9 mouse cellular contexts compared by ENCODE assay signal in genomic region chr2:91065544-91065943, GRCm38 (mm10). TPM values are rescaled to one million over a fixed set of nuclear protein-coding genes. Genes with fewer than 3 reads are reported as not detected.
DNase-seq lines count a peak whose midpoint lies in the region; ATAC-seq and TF ChIP-seq lines count a peak whose summit lies in the region.
"Had no signal": no experiment of that assay in that cellular context is flagged by ENCODE, and none has a peak within 500 bp of the region (broad histone marks: within the 10 kb centered on the region; RNA-seq: fewer than 3 reads in every experiment).

No protein-coding gene starts in this region.

- ATAC-seq in heart, embryonic 12.5 days (ENCODE audit: insufficient number of reproducible peaks, low FRiP score), result no peak

- peak; percentile 48 to 60 for DNase-seq in heart, adult 18-20 months
- no peak for DNase-seq in testis, postnatal 14 days (ENCODE audit: low spot score)
- DNase-seq in cerebellum, postnatal 36 days, result peak; percentile 38 to 39
- DNase-seq in layer of hippocampus, adult 9-11 months, result peak; percentile 55
- no peak for DNase-seq in c-Kit-positive CD71-positive TER-119-positive erythroid progenitor cells, embryonic 14.5 days (ENCODE audit: low spot score)

- TF ChIP-seq CTCF in testis, adult 2 months (IDR thresholded peaks at IDR 0.05; ENCODE audit: control insufficient read depth, insufficient read depth, insufficient replicate concordance, low read depth, low read length), result peak; percentile 73; the same call in 1 of the 2 replicates
- peak; percentile 71; the same call in 1 of the 2 replicates for TF ChIP-seq CTCF in small intestine, adult 2 months (IDR thresholded peaks at IDR 0.05; ENCODE audit: extremely low read depth, insufficient read length, insufficient replicate concordance, low read depth, low read length)

- H3K9me3 ChIP-seq in heart, embryonic 12.5 days (replicated peaks), result no peaks in the 10 kb centered on the region
- H3K9me3 ChIP-seq: megakaryocyte, embryonic 14.5 days had no signal

- H3K36me3 ChIP-seq in heart, embryonic 12.5 days, result peaks cover 60% of the 10 kb centered on the region
- H3K36me3 ChIP-seq in testis, adult 2 months (ENCODE audit: control insufficient read depth, insufficient read depth, low read length), result no peaks in the 10 kb centered on the region; the same call in 1 of the 2 replicates
- H3K36me3 ChIP-seq in small intestine, adult 2 months (ENCODE audit: control insufficient read depth, insufficient read depth, low read length), result peaks cover 27% of the 10 kb centered on the region

- TF ChIP-seq POLR2A in testis, adult 2 months (IDR thresholded peaks at IDR 0.05; ENCODE audit: control insufficient read depth, low read depth, low read length), result no peak
- no peak for TF ChIP-seq POLR2A in small intestine, adult 2 months (IDR thresholded peaks at IDR 0.05; ENCODE audit: low read depth, low read length)

- no peak overlapping the region for H3K4me2 ChIP-seq in heart, embryonic 12.5 days

- H3K27me3 ChIP-seq in heart, embryonic 12.5 days (replicated peaks), result no peaks in the 10 kb centered on the region
- no peaks in the 10 kb centered on the region for H3K27me3 ChIP-seq in testis, adult 2 months (ENCODE audit: control insufficient read depth, insufficient read depth, low read length)
- H3K27me3 ChIP-seq in small intestine, adult 2 months (ENCODE audit: control insufficient read depth, insufficient read depth, low read length), result no peaks in the 10 kb centered on the region
- H3K27me3 ChIP-seq: megakaryocyte, embryonic 14.5 days had no signal

- peaks cover 43% of the 10 kb centered on the region for H3K4me1 ChIP-seq in heart, embryonic 12.5 days (replicated peaks)
- peaks cover 2% of the 10 kb centered on the region; the same call in 1 of the 2 replicates for H3K4me1 ChIP-seq in testis, adult 2 months (ENCODE audit: control insufficient read depth, insufficient read depth, low read length)
- H3K4me1 ChIP-seq in small intestine, adult 2 months (ENCODE audit: control insufficient read depth, insufficient read depth, insufficient read length, low read length), result 0 out of 2 replicates have a peak, but pooled peaks cover under 1% of the 10 kb centered on the region

- H3K4me3 ChIP-seq in heart, embryonic 12.5 days, result no peak overlapping the region
- no peak overlapping the region for H3K4me3 ChIP-seq in testis, adult 2 months (ENCODE audit: control insufficient read depth, low read depth, low read length)
- H3K4me3 ChIP-seq in small intestine, adult 2 months (ENCODE audit: low read depth, low read length), result no peak overlapping the region
- H3K4me3 ChIP-seq: megakaryocyte, embryonic 14.5 days had no signal

- WGBS in heart, embryonic 12.5 days, result 48% methylated on average over 3 of the region's 3 CpGs
- WGBS in small intestine, adult 2 months, result 54% methylated on average over 3 of the region's 3 CpGs

- H3K27ac ChIP-seq in heart, embryonic 12.5 days (ENCODE audit: poor library complexity, severe bottlenecking), result no peak overlapping the region
- H3K27ac ChIP-seq in testis, adult 2 months (ENCODE audit: control insufficient read depth, insufficient read depth, low read depth, low read length), result no peak overlapping the region
- no peak overlapping the region for H3K27ac ChIP-seq in small intestine, adult 2 months (ENCODE audit: insufficient read depth, low read depth, low read length)

- H3K9ac ChIP-seq in heart, embryonic 12.5 days, result no peak overlapping the region

RNA-seq across cellular contexts. Expression of gene Slc39a13, which starts 4.7 kb away (rescaled TPM):
- total RNA-seq in heart, adult 18-20 months (2021), result 10 to 100 TPM; 20.0 to 26.2 TPM
- 42.5 and 44.3 TPM in 2 replicates for polyA plus RNA-seq in heart, embryonic 12.5 days (2016; fragmentation: Nextera tagmentation; extraction: Ambion mirVana)
- polyA plus RNA-seq in testis, adult 2 months (2012; rRNA removed), result 65.7 and 67.9 TPM in 2 replicates
- polyA plus RNA-seq in small intestine, adult 2 months (2012; rRNA removed), result 16.9 and 17.8 TPM in 2 replicates

RNA-seq across cellular contexts. Expression of gene Psmc3, which starts 11.7 kb away (rescaled TPM):
- total RNA-seq in heart, adult 18-20 months (2021), result 100 to 1,000 TPM; 231 to 257 TPM
- polyA plus RNA-seq in heart, embryonic 12.5 days (2016; fragmentation: Nextera tagmentation; extraction: Ambion mirVana), result 245 and 252 TPM in 2 replicates
- 435 and 494 TPM in 2 replicates for polyA plus RNA-seq in testis, adult 2 months (2012; rRNA removed)
- 41.9 and 79.4 TPM in 2 replicates for polyA plus RNA-seq in small intestine, adult 2 months (2012; rRNA removed)

RNA-seq across cellular contexts. Expression of gene Spi1, which starts 16.6 kb away (rescaled TPM):
- 1 to 10 TPM; 4.0 to 5.0 TPM for total RNA-seq in heart, adult 18-20 months (2021)
- 3.0 and 3.1 TPM in 2 replicates for polyA plus RNA-seq in heart, embryonic 12.5 days (2016; fragmentation: Nextera tagmentation; extraction: Ambion mirVana)
- polyA plus RNA-seq in testis, adult 2 months (2012; rRNA removed), result 2.5 and 2.9 TPM in 2 replicates
- 20.3 and 28.8 TPM in 2 replicates for polyA plus RNA-seq in small intestine, adult 2 months (2012; rRNA removed)

RNA-seq across cellular contexts. Expression of gene Rapsn, which starts 30.1 kb away (rescaled TPM):
- 10 to 100 TPM; 17.6 to 18.5 TPM for total RNA-seq in heart, adult 18-20 months (2021)
- polyA plus RNA-seq in heart, embryonic 12.5 days (2016; fragmentation: Nextera tagmentation; extraction: Ambion mirVana), result 17.2 and 17.8 TPM in 2 replicates
- 6.7 and 7.1 TPM in 2 replicates for polyA plus RNA-seq in testis, adult 2 months (2012; rRNA removed)
- polyA plus RNA-seq in small intestine, adult 2 months (2012; rRNA removed), result 0.32 and 0.51 TPM in 2 replicates

RNA-seq across cellular contexts. Expression of gene Mybpc3, which starts 52.4 kb away (rescaled TPM):
- total RNA-seq in heart, adult 18-20 months (2021), result 1,000 to 10,000 TPM; 1,572 to 1,905 TPM
- 1,039 and 1,047 TPM in 2 replicates for polyA plus RNA-seq in heart, embryonic 12.5 days (2016; fragmentation: Nextera tagmentation; extraction: Ambion mirVana)
- polyA plus RNA-seq in testis, adult 2 months (2012; rRNA removed), result 0.04 TPM in 1 of 2 replicates, not detected in the other
- 0.04 and 0.05 TPM in 2 replicates for polyA plus RNA-seq in small intestine, adult 2 months (2012; rRNA removed)

Comparison
In these comparisons a context has a peak if more than half of its experiments do, and no peak if none do; other contexts are left out.
1. DNase-seq: peak in heart, adult 18-20 months (2 of 2), cerebellum, postnatal 36 days (2 of 2) and layer of hippocampus, adult 9-11 months (single experiment); none in testis, postnatal 14 days (single experiment) and c-Kit-positive CD71-positive TER-119-positive erythroid progenitor cells, embryonic 14.5 days (single experiment).